21 mouse cellular contexts compared by ENCODE assay signal in genomic region chr13:24246266-24246665, GRCm38 (mm10). TPM values are rescaled to one million over a fixed set of nuclear protein-coding genes. Genes with fewer than 3 reads are reported as not detected.
A peak's percentile ranks its signal among the peaks of the same experiment; 100 is the strongest.
DNase-seq lines count a peak whose midpoint lies in the region; ATAC-seq and TF ChIP-seq lines count a peak whose summit lies in the region.
"Had no signal": no experiment of that assay in that cellular context is flagged by ENCODE, and none has a peak within 500 bp of the region (broad histone marks: within the 10 kb centered on the region; RNA-seq: fewer than 3 reads in every experiment).

No protein-coding gene starts in this region.

- no peaks in the 10 kb centered on the region for H3K36me3 ChIP-seq in kidney, adult 2 months (ENCODE audit: control insufficient read depth, insufficient read depth, low read length)
- H3K36me3 ChIP-seq in forebrain, embryonic 14.5 days (ENCODE audit: control insufficient read depth, insufficient read depth, low read length) = no peaks in the 10 kb centered on the region
- H3K36me3 ChIP-seq: embryonic facial prominence, embryonic 10.5 days; heart, embryonic 10.5 days had no signal

- WGBS in kidney, adult 2 months = 27% methylated on average over 6 of the region's 6 CpGs
- 88% methylated on average over 6 of the region's 6 CpGs for WGBS in forebrain, embryonic 14.5 days

- no peak overlapping the region for H3K27ac ChIP-seq in kidney, adult 2 months (ENCODE audit: insufficient read depth, low read depth, low read length)
- H3K27ac ChIP-seq in forebrain, embryonic 14.5 days (ENCODE audit: low read depth, low read length) = no peak overlapping the region
- H3K27ac ChIP-seq: embryonic facial prominence, embryonic 10.5 days; forebrain, embryonic 13.5 days; heart, embryonic 10.5 days; hindbrain, embryonic 14.5 days had no signal

- H3K9me3 ChIP-seq in forebrain, embryonic 14.5 days (replicated peaks; ENCODE audit: control insufficient read depth, low read length) = no peaks in the 10 kb centered on the region
- H3K9me3 ChIP-seq: embryonic facial prominence, embryonic 10.5 days; forebrain, embryonic 13.5 days; heart, embryonic 10.5 days had no signal

- no peak for TF ChIP-seq CTCF in kidney, adult 2 months (conservative IDR thresholded peaks at IDR 0.05; ENCODE audit: insufficient read depth, insufficient read length, low read depth, low read length)

- H3K27me3 ChIP-seq in kidney, adult 2 months (replicated peaks; ENCODE audit: control insufficient read depth, insufficient read depth, low read length) = no peaks in the 10 kb centered on the region
- H3K27me3 ChIP-seq in forebrain, embryonic 14.5 days (replicated peaks; ENCODE audit: control insufficient read depth, insufficient read depth, low read length) = no peaks in the 10 kb centered on the region
- H3K27me3 ChIP-seq: forebrain, embryonic 13.5 days; Patski had no signal

- TF ChIP-seq POLR2A in kidney, adult 2 months (IDR thresholded peaks at IDR 0.05; ENCODE audit: low read depth, low read length) = no peak

- no peak for ATAC-seq in forebrain, embryonic 14.5 days
- ATAC-seq: CD4-positive, CD25-positive, alpha-beta regulatory T cell, adult 4 months; forebrain, embryonic 13.5 days; Patski had no signal

- H3K9ac ChIP-seq in forebrain, embryonic 14.5 days (ENCODE audit: low read length) = no peak overlapping the region
- H3K9ac ChIP-seq: forebrain, embryonic 13.5 days; hindbrain, embryonic 14.5 days had no signal

- H3K4me2 ChIP-seq in forebrain, embryonic 14.5 days (ENCODE audit: low read length) = no peak overlapping the region
- H3K4me2 ChIP-seq: forebrain, embryonic 13.5 days; hindbrain, embryonic 14.5 days had no signal

- peaks cover 17% of the 10 kb centered on the region for H3K4me1 ChIP-seq in kidney, adult 2 months (ENCODE audit: control insufficient read depth, insufficient read depth, low read length)
- H3K4me1 ChIP-seq in forebrain, embryonic 14.5 days (ENCODE audit: control insufficient read depth, insufficient read depth, low read length) = no peaks in the 10 kb centered on the region

- no peak overlapping the region for H3K4me3 ChIP-seq in kidney, adult 2 months (ENCODE audit: insufficient read depth, low read depth, low read length)
- H3K4me3 ChIP-seq in forebrain, embryonic 14.5 days (ENCODE audit: low read depth, low read length) = no peak overlapping the region
- H3K4me3 ChIP-seq: embryonic facial prominence, embryonic 10.5 days; forebrain, embryonic 13.5 days; heart, embryonic 10.5 days had no signal

- DNase-seq in kidney, adult 2 months = peak; percentile 21
- DNase-seq in kidney, adult 8-10 months = no peak
- peak; percentile 77 for DNase-seq in 416B (ENCODE audit: low read depth)
- peak; percentile 52 for DNase-seq in ES-CJ7 (ENCODE audit: low read depth, low spot score)
- peak; percentile 34 for DNase-seq in ZHBTc4 (ENCODE audit: low read depth, low spot score)
- DNase-seq in forebrain, embryonic 14.5 days (ENCODE audit: low spot score) = no peak
- DNase-seq in right cerebral cortex, postnatal 36 days (ENCODE audit: low spot score in 2 of 2) = no peak
- no peak for DNase-seq in layer of hippocampus, adult 8-10 months (ENCODE audit: low spot score in 2 of 2)
- DNase-seq: adrenal gland, postnatal 25 days; B cell, adult 2 months; cerebellum, adult 2 months; cerebellum, postnatal 10 days; gastrocnemius, postnatal 36 days; heart, adult 18-20 months; heart, postnatal 10 days had no signal

RNA-seq across cellular contexts. Expression of gene Carmil1, which starts 34.3 kb away (rescaled TPM):
- 6.9 and 7.7 TPM in 2 replicates for polyA plus RNA-seq in kidney, adult 2 months (2012; rRNA removed)
- polyA plus RNA-seq in forebrain, embryonic 14.5 days (2014; fragmentation: Nextera tagmentation; extraction: Ambion mirVana) = 14.5 and 24.8 TPM in 2 replicates
- total RNA-seq in layer of hippocampus, adult 8-10 months (2022) = 10 to 100 TPM; 39.0 to 50.9 (median 43.6) TPM

Comparison
In these comparisons a context has a peak if more than half of its experiments do, and no peak if none do; other contexts are left out.
1. DNase-seq: peak in kidney, adult 2 months (single experiment), 416B (single experiment), ES-CJ7 (single experiment) and ZHBTc4 (single experiment); none in kidney, adult 8-10 months (0 of 2), forebrain, embryonic 14.5 days (single experiment), right cerebral cortex, postnatal 36 days (0 of 2) and layer of hippocampus, adult 8-10 months (0 of 2).